Comparison of ENCODE assay signal across 8 mouse cellular contexts in genomic region chr7:73558293-73559169, GRCm38 (mm10). TPM values are rescaled to one million over a fixed set of nuclear protein-coding genes. Genes with fewer than 3 reads are reported as not detected.
A peak's percentile ranks its signal among the peaks of the same experiment; 100 is the strongest.
DNase-seq lines count a peak whose midpoint lies in the region; ATAC-seq lines count a peak whose summit lies in the region.

No protein-coding gene starts in this region.

- H3K27ac ChIP-seq in hindbrain, embryonic 14.5 days: peak overlapping the region; percentile 100

- peak overlapping the region; percentile 63 for H3K4me2 ChIP-seq in hindbrain, embryonic 14.5 days (replicated peaks)

- H3K4me3 ChIP-seq in hindbrain, embryonic 14.5 days (replicated peaks; ENCODE audit: low read length): peak overlapping the region; percentile 98

- no peaks in the 10 kb centered on the region for H3K36me3 ChIP-seq in hindbrain, embryonic 14.5 days (replicated peaks; ENCODE audit: control insufficient read depth, insufficient read depth)

- no peaks in the 10 kb centered on the region for H3K27me3 ChIP-seq in hindbrain, embryonic 14.5 days (ENCODE audit: control insufficient read depth, insufficient read depth, low read length)

- DNase-seq in R1 (ENCODE audit: low read depth, low spot score): peak; percentile 100
- DNase-seq in cerebellum, postnatal 25 days: peak; percentile 99 to 100
- peak; percentile 94 to 99 for DNase-seq in frontal cortex, postnatal 25 days (ENCODE audit: low spot score in 2 of 2)
- DNase-seq in hindbrain, embryonic 14.5 days (ENCODE audit: low spot score): peak; percentile 99
- peak; percentile 99 for DNase-seq in layer of hippocampus, postnatal 36 days
- DNase-seq in lung, postnatal 36 days: peak; percentile 100
- DNase-seq in retina, postnatal 1 day: peak; percentile 100
- peak; percentile 83 to 99 for DNase-seq in urinary bladder, adult 18-20 months (ENCODE audit: low spot score in 2 of 2)

- no peaks in the 10 kb centered on the region for H3K9me3 ChIP-seq in hindbrain, embryonic 14.5 days (ENCODE audit: control insufficient read depth, low read length)

- ATAC-seq in hindbrain, embryonic 14.5 days (ENCODE audit: low FRiP score): peak; percentile 100

- under 1% methylated on average over 58 of the region's 60 CpGs for WGBS in hindbrain, embryonic 14.5 days

- peak overlapping the region; percentile 100 for H3K9ac ChIP-seq in hindbrain, embryonic 14.5 days

- peaks cover 6% of the 10 kb centered on the region; the same call in 1 of the 2 replicates for H3K4me1 ChIP-seq in hindbrain, embryonic 14.5 days (replicated peaks; ENCODE audit: control insufficient read depth, insufficient read depth, low read length)

RNA-seq across cellular contexts. Expression of gene Chd2, which starts 16.9 kb away (rescaled TPM):
- polyA plus RNA-seq in hindbrain, embryonic 14.5 days (2014; fragmentation: Nextera tagmentation; extraction: Ambion mirVana): 35.6 and 42.3 TPM in 2 replicates
- 10 to 100 TPM; 46.4 to 61.7 TPM for total RNA-seq in layer of hippocampus, postnatal 36 days (2021)

Comparison
In these comparisons a context has a peak if more than half of its experiments do, and no peak if none do; other contexts are left out.
1. Peak in every context shown above with its lines: DNase-seq, ATAC-seq, H3K4me3 ChIP-seq and H3K27ac ChIP-seq.